Mouse (Mus musculus): ENCODE measurements around the gene Tmem132c.
A peak's percentile ranks its signal among the peaks of the same experiment; 100 is the strongest.

Gene Tmem132c

DNA sequence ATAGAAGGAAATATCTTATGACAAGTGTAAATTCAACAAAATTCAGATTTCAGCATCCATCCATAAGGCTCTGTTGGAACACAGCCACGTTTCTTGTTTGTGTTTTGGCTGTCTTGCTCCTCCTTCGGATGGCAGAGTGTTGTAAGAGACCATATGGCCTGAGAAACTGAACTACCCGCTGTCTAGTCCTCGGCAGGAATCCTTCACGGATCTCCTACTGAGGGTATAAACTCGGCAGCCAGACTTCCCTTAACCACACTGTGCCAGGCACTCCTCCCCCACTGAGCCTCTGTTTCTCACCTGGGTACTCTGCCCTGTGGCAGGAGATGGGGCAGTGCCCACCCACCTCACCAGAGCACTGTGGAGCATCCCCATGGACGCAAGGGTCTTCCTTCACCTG, 174.9 kb downstream of the Tmem132c start:
- no peak for DNase-seq (ENCODE audit: low read depth)

DNA sequence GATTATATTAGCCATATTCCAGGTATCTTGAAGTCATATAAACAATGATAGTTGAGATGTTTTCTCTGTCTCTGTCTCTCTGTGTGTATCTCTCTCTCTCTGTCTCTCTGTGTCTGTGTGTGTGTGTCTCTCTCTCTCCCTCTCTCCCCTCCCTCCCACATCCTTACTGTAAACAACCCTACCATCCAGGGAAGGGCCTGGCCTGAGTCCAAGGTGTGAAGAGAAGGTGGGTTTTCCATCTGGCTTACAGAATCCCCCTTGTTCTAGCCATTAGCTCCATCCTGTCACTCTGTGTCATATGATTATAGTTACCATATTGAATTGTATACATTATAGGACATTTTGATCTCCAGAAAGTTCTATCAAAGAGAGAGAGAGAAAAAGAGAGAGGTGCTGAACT, 182.3 kb downstream of the Tmem132c start:
- no peak for DNase-seq (ENCODE audit: low read depth)

DNA sequence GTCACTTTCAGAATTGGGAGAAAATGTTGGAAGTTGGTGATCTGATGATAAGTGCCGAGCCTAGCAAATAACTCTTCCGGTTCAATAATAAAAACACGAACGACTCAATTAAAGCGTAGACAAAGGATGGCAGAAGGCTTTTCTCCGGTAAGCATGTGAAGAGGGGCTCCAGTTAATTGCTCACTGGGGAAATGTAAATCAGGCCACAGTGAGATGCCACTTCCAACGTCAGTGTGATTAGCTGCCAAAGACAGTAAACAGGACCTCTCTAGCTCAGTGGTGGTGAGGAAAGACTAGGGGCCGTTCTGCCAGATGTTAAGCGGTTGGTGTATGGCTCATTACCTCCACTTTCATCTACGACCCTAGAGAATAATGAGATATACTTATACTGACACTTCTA, 187.5 kb downstream of the Tmem132c start:
- no peak for DNase-seq (ENCODE audit: low read depth)

DNA sequence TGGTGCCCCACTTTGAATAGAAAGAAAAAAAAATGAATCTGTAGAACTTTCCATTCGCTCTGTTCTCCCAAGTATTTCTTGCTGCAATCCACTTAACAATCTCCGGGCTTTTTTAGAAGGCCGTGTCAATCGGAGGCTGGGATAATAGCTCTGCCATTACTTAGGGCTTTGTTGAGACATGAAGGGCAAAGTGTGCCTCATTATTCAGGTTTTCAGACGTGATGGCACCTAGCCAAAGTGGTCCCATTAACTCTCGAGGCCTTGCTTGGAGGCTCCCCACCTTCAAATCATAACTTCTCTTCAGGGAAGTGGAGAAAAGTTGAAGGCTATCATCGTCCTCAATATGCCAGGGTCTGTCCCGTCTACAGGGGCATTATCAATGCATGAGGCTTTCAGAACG, 190.0 kb downstream of the Tmem132c start:
- no peak for DNase-seq (ENCODE audit: low read depth)

- DNase-seq (ENCODE audit: low read depth) = no peak
These were observed 195.2 kb downstream of the Tmem132c start for GRCm38 (mm10) chr5:127436836-127437235.

GRCm38 (mm10) chr5:127438639-127439038, 197.0 kb downstream of the Tmem132c start:
- no peak for DNase-seq (ENCODE audit: low read depth)

DNA sequence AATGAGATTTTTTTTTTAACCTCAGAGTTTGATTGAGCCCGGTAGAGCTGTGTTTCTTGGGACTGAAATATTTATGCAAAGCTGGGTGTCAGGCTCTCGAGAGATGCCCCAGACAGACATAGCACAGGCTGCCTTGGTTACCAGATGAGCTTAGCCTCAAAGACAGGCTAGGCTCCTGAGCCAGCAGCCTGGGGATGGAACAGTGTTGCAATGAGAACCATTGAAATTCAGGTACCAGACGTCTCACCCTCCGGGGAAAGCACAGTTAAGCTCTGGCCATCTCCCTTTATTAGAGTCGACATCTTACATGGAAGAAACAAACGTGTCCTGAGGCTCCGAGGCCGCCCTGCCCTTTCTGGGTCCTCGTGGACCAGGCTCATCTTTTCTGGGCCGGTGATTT, 200.4 kb downstream of the Tmem132c start:
- no peak for DNase-seq (ENCODE audit: low read depth)

DNA sequence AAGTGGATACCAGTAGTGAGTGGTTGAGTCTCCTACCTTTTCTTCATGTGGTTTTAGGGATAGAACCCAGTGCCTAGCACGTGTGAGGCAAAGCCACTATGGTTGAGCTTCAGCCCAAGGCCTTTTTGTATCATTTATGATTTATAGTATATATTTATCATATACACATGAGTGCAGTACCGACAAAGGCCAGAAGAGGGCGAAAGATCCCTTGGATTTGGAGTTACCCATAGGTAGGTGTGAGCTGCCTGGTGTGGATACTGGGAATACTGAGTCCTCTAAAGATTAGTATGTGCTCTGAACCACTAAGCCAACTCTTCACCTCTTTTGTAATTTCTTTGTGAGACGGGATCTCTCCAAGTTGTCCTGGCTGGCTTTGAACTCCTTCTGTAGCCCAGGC, 212.0 kb downstream of the Tmem132c start:
- peak; percentile 5 for DNase-seq (ENCODE audit: low read depth)

GRCm38 (mm10) chr5:127454068-127454467, 212.5 kb downstream of the Tmem132c start:
- no peak for DNase-seq (ENCODE audit: low read depth)

GRCm38 (mm10) chr5:127456076-127456475, 214.5 kb downstream of the Tmem132c start:
- DNase-seq (ENCODE audit: low read depth) = no peak

DNA sequence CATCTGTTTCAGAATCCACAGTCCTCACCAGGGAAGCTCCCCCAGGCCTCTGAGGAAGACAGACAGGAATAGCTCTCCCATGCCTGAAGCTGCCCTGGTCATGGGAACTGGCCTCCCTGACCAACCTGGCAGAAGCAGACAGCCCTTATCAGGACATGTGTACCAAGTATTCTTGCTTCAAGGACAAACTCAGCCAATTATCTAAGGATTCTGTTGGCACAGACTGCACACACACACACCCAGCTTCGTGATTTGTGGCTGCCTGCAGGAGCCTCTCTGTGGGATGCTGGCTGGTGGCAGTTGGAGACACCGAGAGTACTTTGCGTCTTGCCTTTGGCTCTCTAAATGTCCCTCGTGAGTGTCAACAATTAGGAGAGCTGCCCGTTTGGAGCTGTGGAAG, 226.5 kb downstream of the Tmem132c start:
- DNase-seq (ENCODE audit: low read depth) = no peak

DNA sequence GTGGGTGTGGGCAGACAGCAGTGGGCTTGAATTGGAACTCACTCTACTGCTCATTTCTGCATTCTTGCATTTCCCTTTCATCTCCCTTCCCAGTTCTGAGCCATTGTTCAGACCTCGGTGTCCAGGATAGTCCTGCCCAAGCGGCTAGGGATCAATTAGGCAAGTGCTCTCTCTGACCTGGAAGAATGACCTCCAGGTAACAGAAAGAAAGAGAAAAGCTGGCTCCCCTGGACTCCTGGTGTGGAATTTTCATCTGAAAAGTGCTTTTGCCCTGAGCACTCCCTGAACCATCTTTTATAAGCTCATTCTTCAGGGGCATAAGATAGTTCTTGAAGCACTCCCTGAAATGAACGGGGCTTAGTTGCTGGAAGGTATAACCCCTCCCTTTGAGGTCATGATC, 228.7 kb downstream of the Tmem132c start:
- no peak for DNase-seq (ENCODE audit: low read depth)

DNA sequence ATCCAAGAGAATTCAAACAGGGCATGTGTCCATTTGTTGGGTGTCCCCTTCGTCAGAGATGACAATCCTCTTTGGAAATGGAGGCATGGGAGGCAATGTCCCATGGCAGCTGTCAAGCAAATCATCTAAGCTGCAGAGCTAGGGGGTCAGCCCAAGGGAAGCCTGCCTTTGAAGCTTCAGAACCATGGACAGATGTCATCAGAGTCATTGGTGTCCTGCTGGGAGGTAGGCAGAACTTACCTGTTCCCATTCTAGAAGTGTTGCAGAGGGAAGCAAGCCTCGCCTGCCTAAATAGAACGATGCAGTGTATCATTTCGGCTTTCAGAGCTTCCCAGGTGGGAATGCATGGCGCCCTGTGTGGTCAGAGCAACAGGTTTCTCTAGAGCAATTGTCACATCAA, 230.3 kb downstream of the Tmem132c start:
- no peak for DNase-seq (ENCODE audit: low read depth)

- no peak for DNase-seq (ENCODE audit: low read depth)
These were observed 232.1 kb downstream of the Tmem132c start for GRCm38 (mm10) chr5:127473706-127474105.

DNA sequence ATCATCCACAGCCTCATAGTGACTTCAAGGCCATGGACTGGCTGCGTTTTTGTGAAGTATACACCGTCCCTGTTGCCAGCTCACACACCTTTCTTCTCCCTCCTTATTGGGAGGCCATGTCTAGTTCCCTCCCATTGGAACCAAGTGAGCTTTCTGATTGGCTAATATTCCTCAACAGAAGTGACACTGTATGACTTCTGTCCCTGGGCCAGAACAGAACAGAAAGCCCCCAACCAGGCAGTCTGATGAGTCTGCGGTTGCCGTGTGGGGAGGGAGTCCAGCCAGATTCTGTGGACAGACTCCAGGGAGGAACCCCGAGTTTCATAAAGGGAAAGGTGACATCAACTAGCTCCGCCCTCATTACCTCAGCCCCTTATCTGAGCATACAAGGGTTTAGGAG, 233.2 kb downstream of the Tmem132c start:
- DNase-seq (ENCODE audit: low read depth) = no peak

- no peak for DNase-seq (ENCODE audit: low read depth)
These were observed 236.2 kb downstream of the Tmem132c start for GRCm38 (mm10) chr5:127477790-127478189.

GRCm38 (mm10) chr5:127478322-127478721, 236.7 kb downstream of the Tmem132c start:
- DNase-seq (ENCODE audit: low read depth) = no peak

- no peak for DNase-seq (ENCODE audit: low read depth)
These were observed 239.3 kb downstream of the Tmem132c start for GRCm38 (mm10) chr5:127480931-127481330.

DNA sequence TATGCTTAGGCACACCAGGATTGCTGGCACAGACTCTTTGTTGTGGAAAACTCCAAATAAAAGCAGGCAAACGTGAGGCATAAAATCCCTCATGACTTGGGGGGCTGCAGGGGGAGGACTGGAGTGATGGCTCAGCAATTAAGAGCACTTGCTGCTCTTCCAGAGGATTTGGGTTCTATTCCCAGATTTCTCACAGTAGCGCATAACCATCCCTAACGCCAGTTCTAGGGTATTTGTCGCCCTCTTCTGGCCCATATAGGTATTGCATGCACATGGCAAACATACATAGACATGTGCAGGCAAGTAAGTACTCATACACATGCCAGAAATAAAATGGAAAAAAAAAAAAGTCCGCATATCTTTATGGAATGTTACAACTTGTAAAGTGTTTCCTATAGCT, 239.8 kb downstream of the Tmem132c start:
- no peak for DNase-seq (ENCODE audit: low read depth)

DNA sequence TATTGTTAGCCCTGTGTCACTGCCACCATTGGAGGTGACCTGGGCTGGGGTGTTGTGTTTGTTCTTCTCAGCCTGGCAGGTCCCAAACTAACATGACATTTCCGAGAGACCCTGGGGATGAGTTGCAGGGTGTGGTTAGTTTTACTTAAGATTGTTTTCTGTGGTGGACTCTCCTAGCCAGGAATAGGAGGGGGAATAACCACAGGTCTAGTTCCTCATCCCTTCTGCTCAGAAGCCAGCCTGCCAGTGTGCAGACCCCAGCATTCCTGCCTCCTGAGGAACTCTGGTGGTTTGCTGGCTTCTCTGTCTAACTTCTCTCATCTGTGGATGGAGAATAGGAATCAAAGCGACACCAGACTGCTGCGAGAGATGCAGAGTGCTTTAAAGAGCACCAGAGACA, 240.7 kb downstream of the Tmem132c start:
- no peak for DNase-seq (ENCODE audit: low read depth)

DNA sequence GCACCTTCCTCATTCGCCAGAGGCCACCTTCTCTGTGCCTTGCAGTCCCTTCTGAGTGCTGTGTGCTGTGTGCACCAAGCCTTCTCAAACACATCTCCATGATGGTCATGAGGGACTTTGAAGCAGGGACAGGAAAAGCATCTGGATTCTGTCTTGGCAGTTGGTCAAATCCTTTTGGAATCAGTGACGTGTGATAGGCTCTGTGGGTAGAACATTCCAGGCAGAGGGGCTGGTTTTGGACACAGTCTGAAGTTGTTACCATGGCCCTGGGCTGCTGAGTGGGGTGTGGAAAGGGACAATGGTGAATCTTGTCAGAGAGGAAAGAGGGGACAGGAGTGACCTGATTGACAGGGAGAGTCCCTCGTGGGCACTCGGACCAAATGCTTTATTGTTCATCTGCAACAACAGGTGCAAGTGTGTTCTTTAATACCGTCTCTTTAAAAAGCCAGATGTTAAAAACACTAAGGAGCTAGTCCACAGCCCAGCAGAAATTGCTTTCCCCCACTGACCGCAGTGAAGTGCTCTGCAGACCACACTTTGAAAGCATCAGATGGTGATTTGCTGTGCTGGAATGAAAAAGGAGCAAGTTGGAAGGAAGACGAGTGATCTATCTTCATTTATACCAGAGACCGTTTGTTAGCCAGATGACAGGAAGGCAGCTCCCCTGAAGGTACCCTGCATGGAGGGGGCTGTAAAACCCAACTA, 242.5 kb downstream of the Tmem132c start:
- no peak for DNase-seq (ENCODE audit: low read depth)

- no peak for DNase-seq (ENCODE audit: low read depth)
These were observed 243.3 kb downstream of the Tmem132c start for GRCm38 (mm10) chr5:127484813-127485486.

DNA sequence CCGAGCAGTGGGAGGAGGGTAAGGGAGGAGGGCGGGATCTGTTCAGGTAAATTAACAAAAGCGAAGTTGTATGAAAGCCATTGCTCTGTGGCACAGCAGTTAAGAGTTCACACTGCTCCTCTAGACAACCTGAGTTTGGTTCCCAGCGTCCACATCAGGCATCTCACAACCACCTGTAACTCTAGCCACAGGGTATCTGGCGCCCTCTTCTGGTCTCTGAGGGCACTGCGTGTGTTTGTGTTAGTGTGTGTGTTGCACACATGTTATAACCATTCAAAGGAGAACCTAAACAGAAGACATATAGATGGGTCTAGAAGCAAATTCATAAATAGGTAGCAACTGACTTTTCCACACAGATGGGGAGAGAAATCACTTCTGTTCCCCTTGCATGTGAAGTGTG, 245.6 kb downstream of the Tmem132c start:
- no peak for DNase-seq (ENCODE audit: low read depth)

GRCm38 (mm10) chr5:127488666-127489065, 247.1 kb downstream of the Tmem132c start:
- DNase-seq (ENCODE audit: low read depth) = no peak

All from c-Kit-positive CD71-negative TER-119-negative erythroid progenitor cells, embryonic 14.5 days (primary cell).